Mouse (Mus musculus): Measurements from ENCODE around the gene Ucp2. TPM values are rescaled to one million over a fixed set of nuclear protein-coding genes. Genes with fewer than 3 reads are reported as not detected.
A peak's percentile ranks its signal among the peaks of the same experiment; 100 is the strongest.

Ucp2 gene
- polyA plus RNA-seq, 1 experiment from 2014 or later: 93.9 TPM

GRCm38 (mm10) chr7:100484493-100484892, 8.6 kb upstream of the Ucp2 start:
- Histone ChIP-seq H3K4me1 (peaks cover 11% of the 10 kb centered on the region), H3K36me3 (replicated peaks) (no peaks in the 10 kb centered on the region), H3K27ac (0 out of 2 replicates have a peak overlapping the region, but pooled peaks have one; percentile 40), H3K4me3 (no peak overlapping the region), H3K9me3 (no peaks in the 10 kb centered on the region), H3K27me3 (ENCODE audit: poor library complexity, severe bottlenecking) (no peaks in the 10 kb centered on the region)
- 87% methylated on average over 5 of the region's 5 CpGs for WGBS
- no peak for DNase-seq (ENCODE audit: extremely low spot score, low spot score)

- DNase-seq (ENCODE audit: extremely low spot score, low spot score): no peak
- WGBS: 83% methylated on average over 2 of the region's 2 CpGs
Measured at GRCm38 (mm10) chr7:100487301-100487700, 5.8 kb upstream of the Ucp2 start.

GRCm38 (mm10) chr7:100488474-100489048, 4.6 kb upstream of the Ucp2 start:
- H3K27ac ChIP-seq: 0 out of 2 replicates have a peak overlapping the region, but pooled peaks have one; percentile 27
- H3K27me3 ChIP-seq (ENCODE audit: poor library complexity, severe bottlenecking): peaks cover 20% of the 10 kb centered on the region
- WGBS: 52% methylated on average over 10 of the region's 10 CpGs
- H3K4me3 ChIP-seq: no peak overlapping the region
- peaks cover 21% of the 10 kb centered on the region for H3K4me1 ChIP-seq
- no peaks in the 10 kb centered on the region for H3K9me3 ChIP-seq
- H3K36me3 ChIP-seq (replicated peaks): no peaks in the 10 kb centered on the region
- no peak for DNase-seq (ENCODE audit: extremely low spot score, low spot score)

More at GRCm38 (mm10) chr7:100487301-100487700, 5.8 kb upstream of the Ucp2 start:
- Histone ChIP-seq H3K36me3 (replicated peaks) (no peaks in the 10 kb centered on the region), H3K9me3 (no peaks in the 10 kb centered on the region), H3K27me3 (ENCODE audit: poor library complexity, severe bottlenecking) (peaks cover 7% of the 10 kb centered on the region), H3K4me3 (no peak overlapping the region), H3K4me1 (peaks cover 8% of the 10 kb centered on the region), H3K27ac (no peak overlapping the region)

- H3K4me3 ChIP-seq: peak overlapping the region; percentile 64
- 1% methylated on average over 35 of the region's 36 CpGs for WGBS
- DNase-seq (ENCODE audit: extremely low spot score, low spot score): no peak
- peaks cover 55% of the 10 kb centered on the region for H3K4me1 ChIP-seq
- peaks cover 10% of the 10 kb centered on the region for H3K36me3 ChIP-seq (replicated peaks)
- no peaks in the 10 kb centered on the region for H3K9me3 ChIP-seq
- H3K27me3 ChIP-seq (ENCODE audit: poor library complexity, severe bottlenecking): peaks cover 36% of the 10 kb centered on the region
- H3K27ac ChIP-seq: peak overlapping the region; percentile 87
Measured at GRCm38 (mm10) chr7:100492391-100493116, 583 bp upstream of the Ucp2 start.

- H3K36me3 ChIP-seq (replicated peaks): peaks cover 22% of the 10 kb centered on the region
- H3K4me1 ChIP-seq: peaks cover 50% of the 10 kb centered on the region
- WGBS: 41% methylated on average over 19 of the region's 19 CpGs
- H3K27ac ChIP-seq: peak overlapping the region; percentile 87
- no peaks in the 10 kb centered on the region for H3K9me3 ChIP-seq
- peaks cover 36% of the 10 kb centered on the region for H3K27me3 ChIP-seq (ENCODE audit: poor library complexity, severe bottlenecking)
- peak overlapping the region; percentile 64 for H3K4me3 ChIP-seq
- no peak for DNase-seq (ENCODE audit: extremely low spot score, low spot score)
Measured at GRCm38 (mm10) chr7:100493484-100494414, 612 bp downstream of the Ucp2 start.

- Histone ChIP-seq H3K9me3 (no peaks in the 10 kb centered on the region), H3K36me3 (replicated peaks) (peaks cover 28% of the 10 kb centered on the region), H3K4me3 (peak overlapping the region; percentile 64), H3K27ac (peak overlapping the region; percentile 87), H3K4me1 (peaks cover 49% of the 10 kb centered on the region), H3K27me3 (ENCODE audit: poor library complexity, severe bottlenecking) (peaks cover 36% of the 10 kb centered on the region)
- 90% methylated on average over 7 of the region's 7 CpGs for WGBS
- DNase-seq (ENCODE audit: extremely low spot score, low spot score): no peak
Measured at GRCm38 (mm10) chr7:100494415-100494831, 1.3 kb downstream of the Ucp2 start.

GRCm38 (mm10) chr7:100495042-100495441, 1.9 kb downstream of the Ucp2 start:
- Histone ChIP-seq H3K9me3 (no peaks in the 10 kb centered on the region), H3K27ac (peak overlapping the region; percentile 87), H3K36me3 (replicated peaks) (peaks cover 32% of the 10 kb centered on the region), H3K4me1 (peaks cover 49% of the 10 kb centered on the region), H3K4me3 (peak overlapping the region; percentile 64), H3K27me3 (ENCODE audit: poor library complexity, severe bottlenecking) (peaks cover 36% of the 10 kb centered on the region)
- peak; percentile 33 for DNase-seq (ENCODE audit: extremely low spot score, low spot score)
- WGBS: 39% methylated on average over 8 of the region's 8 CpGs

- Histone ChIP-seq H3K4me3 (peak overlapping the region; percentile 64), H3K4me1 (peaks cover 49% of the 10 kb centered on the region)
- WGBS: 30% methylated on average over 11 of the region's 11 CpGs
Measured at GRCm38 (mm10) chr7:100495581-100496251, 2.6 kb downstream of the Ucp2 start.

GRCm38 (mm10) chr7:100496371-100496770, 3.2 kb downstream of the Ucp2 start:
- Histone ChIP-seq H3K36me3 (replicated peaks) (peaks cover 32% of the 10 kb centered on the region), H3K27me3 (ENCODE audit: poor library complexity, severe bottlenecking) (peaks cover 36% of the 10 kb centered on the region), H3K4me3 (peak overlapping the region; percentile 64; the same call in 1 of the 2 replicates), H3K9me3 (no peaks in the 10 kb centered on the region), H3K27ac (peak overlapping the region; percentile 87), H3K4me1 (peaks cover 54% of the 10 kb centered on the region)
- 85% methylated on average over 6 of the region's 6 CpGs for WGBS
- DNase-seq (ENCODE audit: extremely low spot score, low spot score): no peak

More at GRCm38 (mm10) chr7:100495581-100496251, 2.6 kb downstream of the Ucp2 start:
- Histone ChIP-seq H3K27me3 (ENCODE audit: poor library complexity, severe bottlenecking) (peaks cover 36% of the 10 kb centered on the region), H3K36me3 (replicated peaks) (peaks cover 32% of the 10 kb centered on the region), H3K9me3 (no peaks in the 10 kb centered on the region), H3K27ac (peak overlapping the region; percentile 87)
- DNase-seq (ENCODE audit: extremely low spot score, low spot score): peak; percentile 59

- WGBS: 97% methylated on average over 9 of the region's 9 CpGs
- no peak for DNase-seq (ENCODE audit: extremely low spot score, low spot score)
- peaks cover 32% of the 10 kb centered on the region for H3K36me3 ChIP-seq (replicated peaks)
- H3K9me3 ChIP-seq: no peaks in the 10 kb centered on the region
- H3K4me1 ChIP-seq: peaks cover 54% of the 10 kb centered on the region
- no peak overlapping the region for H3K4me3 ChIP-seq
- peaks cover 34% of the 10 kb centered on the region for H3K27me3 ChIP-seq (ENCODE audit: poor library complexity, severe bottlenecking)
- H3K27ac ChIP-seq: peak overlapping the region; percentile 21
Measured at GRCm38 (mm10) chr7:100496791-100497190, 3.7 kb downstream of the Ucp2 start.

- peaks cover 32% of the 10 kb centered on the region for H3K36me3 ChIP-seq (replicated peaks)
- no peak overlapping the region for H3K4me3 ChIP-seq
- DNase-seq (ENCODE audit: extremely low spot score, low spot score): no peak
- H3K27me3 ChIP-seq (ENCODE audit: poor library complexity, severe bottlenecking): peaks cover 28% of the 10 kb centered on the region
- 85% methylated on average over 4 of the region's 4 CpGs for WGBS
- no peaks in the 10 kb centered on the region for H3K9me3 ChIP-seq
- no peak overlapping the region for H3K27ac ChIP-seq
- peaks cover 51% of the 10 kb centered on the region for H3K4me1 ChIP-seq
Measured at GRCm38 (mm10) chr7:100497402-100497801, 4.3 kb downstream of the Ucp2 start.

- no peaks in the 10 kb centered on the region for H3K9me3 ChIP-seq
- 96% methylated on average over 13 of the region's 13 CpGs for WGBS
- no peak overlapping the region for H3K27ac ChIP-seq
- H3K4me3 ChIP-seq: no peak overlapping the region
- H3K4me1 ChIP-seq: peaks cover 45% of the 10 kb centered on the region
- peaks cover 22% of the 10 kb centered on the region for H3K27me3 ChIP-seq (ENCODE audit: poor library complexity, severe bottlenecking)
- DNase-seq (ENCODE audit: extremely low spot score, low spot score): no peak
- H3K36me3 ChIP-seq (replicated peaks): peaks cover 32% of the 10 kb centered on the region
Measured at GRCm38 (mm10) chr7:100497982-100498381, 4.8 kb downstream of the Ucp2 start.

Measured in forebrain, embryonic 10.5 days (tissue).